Mouse (Mus musculus): ENCODE measurements around the gene Olfr307.
"Not testable (repeated sequence)": the region's sequence is repeated elsewhere in the genome, so short reads cannot be mapped to it uniquely, and the experiment has no call there.

The Olfr307 gene

DNA sequence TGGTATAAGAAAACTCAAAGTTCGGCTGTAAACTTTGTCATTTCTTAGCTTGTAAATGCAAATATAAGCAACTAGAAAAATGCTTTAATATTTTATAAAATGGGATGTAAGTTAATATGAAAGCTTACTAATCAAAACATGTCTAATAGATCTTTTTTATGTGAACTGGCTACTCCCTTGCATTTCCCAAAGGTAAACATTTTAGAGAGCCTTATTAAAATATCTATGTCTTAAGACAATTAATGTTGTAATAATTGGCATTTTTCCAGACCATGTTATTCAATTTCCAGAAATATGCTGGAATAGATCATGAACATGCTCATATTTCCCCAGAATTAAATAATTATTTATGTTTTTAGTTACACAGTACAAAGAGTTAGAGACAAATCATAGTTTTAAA, at the start of gene Olfr307:
Gene Olfr307, minus strand, starts transcription at position 101 of the 400 bp plus-strand sequence.
- no peak for DNase-seq (ENCODE audit: low spot score)

GRCm38 (mm10) chr7:86386558-86386957, 49.2 kb upstream of the Olfr307 start, which contains the start of gene Olfr304:
Gene Olfr304, minus strand, starts transcription at chr7:86386658.
- DNase-seq (ENCODE audit: low spot score), result no peak

GRCm38 (mm10) chr7:86385769-86386168, 48.4 kb upstream of the Olfr307 start:
- no peak for DNase-seq (ENCODE audit: low spot score)

DNA sequence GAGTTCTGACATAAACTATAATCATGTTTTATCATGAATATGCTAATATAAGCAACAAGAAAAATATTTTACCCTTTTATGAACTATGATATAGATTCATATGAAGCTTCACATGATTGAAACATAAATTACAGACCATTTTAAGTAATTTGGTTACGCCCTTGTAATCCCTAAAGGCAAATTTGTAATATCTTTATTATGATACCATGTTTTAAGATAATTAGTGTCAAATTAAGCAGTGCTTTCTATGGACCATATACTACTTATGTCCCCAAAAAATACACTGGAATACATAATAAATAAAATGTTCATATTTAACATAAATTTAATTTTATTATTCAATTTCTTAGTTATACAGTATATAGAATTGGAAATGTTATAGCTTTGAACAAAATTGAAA, 29.4 kb upstream of the Olfr307 start, which contains the start of gene Olfr305:
Gene Olfr305, minus strand, starts transcription at position 101 of the 400 bp plus-strand sequence.
- DNase-seq (ENCODE audit: low spot score), result no peak

DNA sequence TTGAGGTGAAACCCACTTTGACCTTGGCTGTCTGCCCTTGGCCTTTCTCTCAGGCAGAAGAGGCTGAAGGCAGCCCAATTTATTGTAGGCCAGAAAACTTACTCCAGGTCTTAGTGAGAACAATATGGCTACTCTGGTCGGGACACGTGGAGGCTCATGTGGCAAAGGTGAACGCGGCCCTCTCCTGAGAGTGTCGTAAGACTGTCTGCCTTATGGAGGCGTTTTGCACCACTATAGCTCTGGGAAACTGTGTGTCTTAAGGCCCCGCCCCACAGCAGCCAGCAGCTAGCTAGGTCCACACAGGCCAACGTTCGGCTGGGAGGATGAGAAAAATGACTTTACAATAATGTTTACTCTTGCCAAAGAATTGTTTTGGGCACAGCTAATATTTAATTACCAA, 8.9 kb upstream of the Olfr307 start:
- not testable (repeated sequence) for DNase-seq (ENCODE audit: low spot score)

- DNase-seq (ENCODE audit: low spot score), result no peak
Measured at GRCm38 (mm10) chr7:86344253-86344652, 6.9 kb upstream of the Olfr307 start.

DNA sequence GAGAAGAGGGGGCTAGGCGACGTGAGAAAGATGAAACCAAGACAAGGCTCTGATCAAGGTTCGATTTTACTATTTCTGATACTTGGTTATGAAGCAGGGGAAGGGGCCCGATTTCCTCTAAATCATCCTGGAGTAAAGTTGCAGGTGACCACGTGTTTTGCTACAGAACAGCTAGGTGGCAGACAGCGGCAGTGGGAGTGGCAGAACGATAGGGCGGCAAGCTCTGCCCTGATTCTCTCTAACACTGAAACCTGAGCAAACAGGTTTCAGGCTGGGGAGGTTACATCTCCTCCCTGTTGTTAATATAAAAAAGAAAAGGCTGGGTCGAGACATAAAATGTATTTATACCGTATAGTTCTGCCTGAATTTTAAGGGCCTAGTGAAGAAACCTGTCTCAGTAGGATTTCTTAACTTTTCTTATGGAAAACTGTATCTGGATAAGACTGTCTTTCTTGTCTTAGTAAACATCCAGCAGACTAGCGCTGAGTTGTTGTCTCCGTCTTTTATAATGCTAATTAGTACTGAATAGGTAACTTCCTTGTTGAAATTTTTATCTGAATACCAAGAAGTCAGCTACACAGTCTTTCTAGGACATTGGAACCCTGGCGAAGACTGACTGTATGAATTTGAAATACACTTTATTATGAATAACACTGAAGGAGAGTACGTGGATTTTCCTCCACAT, 5.6 kb upstream of the Olfr307 start:
- no peak for DNase-seq (ENCODE audit: low spot score)

DNA sequence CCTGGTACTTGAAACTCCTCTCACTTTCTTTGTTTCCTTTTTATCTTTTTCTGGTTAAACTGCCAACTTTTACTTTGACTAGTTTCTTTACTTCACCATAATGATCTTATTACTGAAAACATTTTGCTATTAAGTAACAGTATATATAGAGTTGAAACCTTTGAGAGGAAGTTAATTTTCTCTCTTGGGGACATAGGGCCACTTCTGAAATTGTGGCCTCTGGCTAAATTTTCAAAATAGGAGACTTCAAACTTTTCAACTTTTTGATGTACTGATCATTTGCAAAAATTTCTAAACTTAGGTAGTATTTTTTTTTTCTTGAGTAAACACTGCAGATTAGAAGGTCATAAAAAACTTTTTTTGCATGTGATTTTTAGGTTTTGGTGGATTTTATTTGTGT, 11.9 kb downstream of the Olfr307 start, which contains the start of gene Olfr308:
Gene Olfr308, minus strand, starts transcription at position 101 of the 400 bp plus-strand sequence.
- DNase-seq (ENCODE audit: low spot score), result no peak

- DNase-seq (ENCODE audit: low spot score), result no peak
Measured at GRCm38 (mm10) chr7:86321323-86321722, 16.1 kb downstream of the Olfr307 start.

- no peak for DNase-seq (ENCODE audit: low spot score)
Measured at GRCm38 (mm10) chr7:86313608-86314007, 23.8 kb downstream of the Olfr307 start, which contains the start of gene Olfr309. Gene Olfr309, minus strand, starts transcription at chr7:86313708.
